Mouse (Mus musculus) spleen, adult 2 months (tissue): Measurements from ENCODE around the gene 6030458C11Rik.

Source experiments
- CTCF ChIP-seq: fragments of 200-500 bp; IDR thresholded peaks from 2 replicates; pipeline ENCODE4 v1.5.1; 2011; ENCODE audit warnings: mild to moderate bottlenecking, inconsistent platforms; ENCODE audit not compliant: insufficient read depth, insufficient read length, insufficient replicate concordance; ENCODE audit errors: extremely low read depth
- POLR2A ChIP-seq: fragments of 200-500 bp; IDR thresholded peaks from 2 replicates; pipeline ENCODE4 v1.6.1; 2011; ENCODE audit warnings: low read depth, low read length, inconsistent platforms

DNA sequence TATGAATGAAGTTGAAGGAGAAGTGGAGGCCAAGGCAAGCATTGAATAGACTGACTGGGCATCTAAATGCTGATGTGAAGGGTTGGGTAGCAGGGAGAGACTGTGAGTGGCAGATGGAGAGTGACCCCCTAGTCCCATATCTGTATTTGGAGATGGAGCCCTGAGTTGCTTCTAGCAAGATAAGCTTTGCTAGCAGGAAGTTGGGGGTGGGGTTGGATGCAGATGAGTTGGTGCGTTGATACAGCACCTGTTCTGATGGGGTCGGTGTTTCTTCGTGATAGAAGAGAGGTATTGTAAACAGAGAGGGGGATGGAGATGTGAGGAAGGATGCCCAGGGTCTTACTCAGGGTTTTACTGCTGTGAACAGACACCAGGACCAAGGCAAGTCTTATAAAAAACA is 5.4 kb upstream of the 6030458C11Rik start:
- TF ChIP-seq POLR2A (no peak), CTCF (no peak)
